Mouse (Mus musculus) kidney, adult 9 months (tissue): ENCODE results near the gene Mup21.
"Not testable (repeated sequence)": the region's sequence is repeated elsewhere in the genome, so short reads cannot be mapped to it uniquely, and the experiment has no call there.

ENCODE experiments used
- DNase-seq: peaks from one replicate; pipeline ENCODE4 v3.0.0; 2022

Mup21 gene

GRCm38 (mm10) chr4:62150811-62151210 lies at the start of gene Mup21:
Gene Mup21 (minus strand): TSS chr4:62150863.
- no peak for DNase-seq

GRCm38 (mm10) chr4:62199923-62200529 lies 49.4 kb upstream of the Mup21 start:
- DNase-seq = no peak

- no peak for DNase-seq
Observed at GRCm38 (mm10) chr4:62188778-62189177, 38.1 kb upstream of the Mup21 start.

DNA sequence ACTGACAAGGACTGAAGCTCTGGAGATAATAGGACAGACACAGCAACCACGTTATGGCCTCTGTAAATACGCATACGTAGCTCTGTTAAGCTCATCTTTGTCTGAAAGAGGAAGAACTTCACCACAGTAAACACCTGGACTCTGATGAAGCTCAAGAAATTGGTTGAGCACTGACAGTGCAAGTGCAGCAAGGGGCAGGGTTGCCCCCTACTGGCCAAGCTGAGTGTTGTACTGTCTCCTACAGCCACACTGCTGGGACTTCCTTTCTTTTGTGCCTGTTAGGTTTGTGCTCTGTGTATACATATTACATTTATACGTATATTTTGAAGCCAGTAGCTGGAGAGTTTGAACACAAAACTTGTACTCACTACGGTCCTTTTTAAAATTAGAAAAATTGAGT lies 26.6 kb upstream of the Mup21 start:
- DNase-seq = peak; percentile 11

DNA sequence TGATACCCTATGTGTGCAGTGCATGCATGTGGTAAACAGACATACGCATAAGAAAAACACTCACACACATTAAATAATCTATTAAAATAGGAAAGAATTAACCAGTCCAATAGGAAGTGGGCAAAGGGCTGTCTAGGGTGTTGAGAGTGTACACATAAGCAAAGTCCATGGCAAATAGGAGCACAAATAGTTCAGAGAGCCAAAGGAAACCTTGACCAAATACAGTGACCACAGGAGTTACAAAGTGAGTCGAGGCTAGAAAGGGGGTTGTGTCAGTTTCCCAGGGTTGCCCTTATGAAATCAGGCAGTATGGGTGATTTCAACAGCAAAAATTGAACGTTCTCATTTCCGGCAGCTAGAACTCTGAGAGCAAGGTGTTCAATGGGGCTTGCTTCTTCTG lies 23.8 kb upstream of the Mup21 start:
- DNase-seq = no peak

DNA sequence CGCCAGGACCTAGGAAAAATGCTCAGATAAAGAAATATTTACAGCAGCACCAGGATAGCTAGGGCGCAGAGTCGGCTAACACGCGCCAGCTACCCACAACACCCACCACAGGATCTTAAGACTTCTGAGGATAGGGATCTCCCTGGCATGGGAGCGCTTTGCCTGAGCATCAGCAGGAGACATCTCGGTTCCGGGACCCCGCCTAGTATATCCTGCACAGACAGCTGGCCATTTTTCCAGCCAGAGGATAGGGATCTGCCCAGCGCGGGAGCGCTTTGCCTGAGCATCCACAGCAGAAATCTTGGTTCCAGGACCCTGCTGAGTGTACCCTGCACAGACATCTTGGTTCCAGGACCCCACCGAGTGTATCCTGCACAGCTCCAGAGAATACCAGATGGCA lies 17.0 kb upstream of the Mup21 start:
- not testable (repeated sequence) for DNase-seq

- no peak for DNase-seq
Observed at GRCm38 (mm10) chr4:62158401-62158800, 7.7 kb upstream of the Mup21 start.

DNA sequence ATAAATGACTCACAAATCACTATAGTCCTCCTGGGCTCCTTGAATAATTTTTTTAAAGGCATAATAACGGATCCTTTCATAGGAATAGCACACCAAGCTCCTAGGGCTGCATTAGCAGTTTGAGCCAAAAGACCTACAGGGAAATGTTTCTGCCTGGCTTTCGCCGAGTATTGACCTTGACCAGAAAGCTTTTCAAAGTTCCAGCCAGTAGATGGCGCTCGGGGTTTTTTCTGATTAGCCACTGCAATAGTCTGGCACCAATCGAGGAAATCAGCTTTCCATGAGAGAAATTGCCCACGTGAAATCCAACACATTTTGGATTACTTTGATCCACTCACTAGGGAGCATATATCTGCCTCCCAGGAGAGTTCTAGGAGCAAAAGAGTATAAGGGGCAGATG lies 17.0 kb downstream of the Mup21 start:
- DNase-seq = peak; percentile 58

DNA sequence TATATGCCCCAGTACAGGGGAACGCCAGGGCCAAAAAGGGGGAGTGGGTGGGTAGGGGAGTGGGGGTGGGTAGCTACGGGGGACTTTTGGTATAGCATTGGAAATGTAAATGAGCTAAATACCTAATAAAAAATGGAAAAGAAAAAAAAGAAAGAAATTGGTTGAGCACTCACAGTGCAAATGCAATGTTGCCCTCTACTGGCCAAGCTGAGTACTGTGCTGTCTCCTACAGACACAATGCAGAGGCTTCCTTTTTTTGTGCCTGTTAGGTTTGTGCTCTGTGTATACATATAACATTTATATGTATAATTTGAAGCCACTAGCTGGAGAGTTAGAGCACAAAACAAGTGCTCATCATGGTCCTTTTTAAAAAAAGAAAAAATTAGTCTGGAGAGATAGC lies 47.3 kb downstream of the Mup21 start:
- peak; percentile 30 for DNase-seq
